Mouse (Mus musculus): ENCODE measurements around the gene Olfr1339. TPM values are rescaled to one million over a fixed set of nuclear protein-coding genes. Genes with fewer than 3 reads are reported as not detected.

The Olfr1339 gene
- total and polyA plus RNA-seq, 3 experiments, result not detected

DNA sequence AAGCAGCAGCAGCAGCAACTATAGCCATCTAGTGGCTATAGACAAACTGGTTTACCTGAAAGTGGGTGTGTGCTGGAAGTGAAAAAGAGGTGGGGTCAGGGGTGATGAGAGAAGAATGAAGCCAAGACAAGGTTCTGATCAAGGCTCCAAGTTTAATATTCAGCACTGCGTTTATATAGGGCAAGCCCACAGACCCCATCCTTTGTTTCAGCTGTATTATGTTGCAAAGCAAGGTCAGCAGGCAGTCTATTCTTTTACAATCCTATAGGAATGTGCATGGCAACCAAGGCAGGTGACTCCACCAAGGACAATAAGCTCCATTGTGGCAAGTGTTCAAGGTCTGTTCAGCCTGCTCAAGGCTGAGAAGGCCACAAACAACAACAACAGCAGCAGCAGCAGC is 20.3 kb upstream of the Olfr1339 start:
- H3K9me3 ChIP-seq (replicated peaks; ENCODE audit: insufficient read depth, low read length), result no peaks in the 10 kb centered on the region
- no peak overlapping the region for H3K9ac ChIP-seq (ENCODE audit: control insufficient read depth, low read depth, low read length, poor library complexity, severe bottlenecking)
- no peaks in the 10 kb centered on the region for H3K79me2 ChIP-seq (ENCODE audit: control insufficient read depth, insufficient read depth, low read length, poor library complexity)
- no peak for TF ChIP-seq CHD1 (IDR thresholded peaks at IDR 0.05; ENCODE audit: low read depth, low read length)
- TF ChIP-seq RCOR1 (IDR thresholded peaks at IDR 0.05; ENCODE audit: low read depth, low read length), result no peak
- no peak for TF ChIP-seq MYB (IDR thresholded peaks at IDR 0.05; ENCODE audit: low read depth, low read length)
- no peak for TF ChIP-seq SIN3A (IDR thresholded peaks at IDR 0.05; ENCODE audit: low read length)
- no peak for TF ChIP-seq E2F4 (IDR thresholded peaks at IDR 0.05; ENCODE audit: borderline replicate concordance, low read depth, low read length)
- no peak for TF ChIP-seq CHD2 (IDR thresholded peaks at IDR 0.05; ENCODE audit: low read length)
- no peak for TF ChIP-seq ZC3H11A (IDR thresholded peaks at IDR 0.05; ENCODE audit: low read depth, low read length)
- no peak for TF ChIP-seq CTCF (IDR thresholded peaks at IDR 0.05 in 2 of 3, conservative IDR thresholded peaks at IDR 0.05 in 1 of 3; ENCODE audit: control insufficient read depth in 1 of 3, insufficient read depth in 1 of 3, low read depth in 2 of 3, low read length in 3 of 3, poor library complexity in 1 of 3, severe bottlenecking in 1 of 3)
- no peak overlapping the region for H3K27ac ChIP-seq (ENCODE audit: control insufficient read depth, low read depth, low read length)
- no peaks in the 10 kb centered on the region for H3K4me1 ChIP-seq (ENCODE audit: control insufficient read depth in 1 of 2, insufficient read depth in 2 of 2, low read length in 2 of 2)
- H3K27me3 ChIP-seq (ENCODE audit: control insufficient read depth in 1 of 2, insufficient read depth in 2 of 2, low read length in 2 of 2), result peaks cover 4 to 11% of the 10 kb centered on the region in 2 experiments; a peak in 2 of 4 replicates
- DNase-seq (ENCODE audit: low read depth, low spot score), result no peak
- H3K36me3 ChIP-seq (ENCODE audit: control insufficient read depth in 1 of 2, insufficient read depth in 2 of 2, low read length in 2 of 2), result no peaks in the 10 kb centered on the region
- H3K4me3 ChIP-seq (ENCODE audit: control insufficient read depth in 1 of 2, insufficient read depth in 1 of 2, low read depth in 2 of 2, low read length in 2 of 2), result no peak overlapping the region

DNA sequence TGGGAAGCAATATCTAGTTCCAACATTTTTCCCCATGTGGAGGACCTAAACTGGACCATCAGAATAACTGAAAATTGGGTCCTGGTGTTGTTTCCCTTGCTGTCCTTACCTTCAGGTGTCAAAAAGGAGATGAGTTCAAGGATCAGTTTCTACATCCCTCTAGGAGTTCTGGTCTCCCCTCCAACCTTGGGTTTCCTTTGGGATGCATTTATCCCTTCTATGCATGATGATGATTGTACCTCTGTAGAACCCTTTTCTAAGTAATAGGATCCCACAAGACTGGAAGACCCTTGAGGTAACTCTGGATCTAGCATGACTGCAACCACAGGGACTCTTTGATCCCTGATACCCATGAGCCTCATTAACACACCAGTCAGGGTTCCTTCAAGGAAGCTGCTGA is 12.1 kb upstream of the Olfr1339 start, which contains the start of gene Olfr1340:
Gene Olfr1340, plus strand, starts transcription at position 301 of the 400 bp plus-strand sequence.
- TF ChIP-seq MXI1 (IDR thresholded peaks at IDR 0.05; ENCODE audit: low read depth, low read length) (no peak), MAX (IDR thresholded peaks at IDR 0.05; ENCODE audit: low read length) (no peak), NELFE (IDR thresholded peaks at IDR 0.05; ENCODE audit: low read depth, low read length) (no peak), MEF2A (IDR thresholded peaks at IDR 0.05; ENCODE audit: extremely low read depth, insufficient replicate concordance, low read depth, low read length, poor library complexity, severe bottlenecking) (no peak), ETS1 (IDR thresholded peaks at IDR 0.05; ENCODE audit: low read depth, low read length) (no peak), BHLHE40 (IDR thresholded peaks at IDR 0.05; ENCODE audit: borderline replicate concordance, low read depth, low read length) (no peak), CTCF (IDR thresholded peaks at IDR 0.05 in 2 of 3, conservative IDR thresholded peaks at IDR 0.05 in 1 of 3; ENCODE audit: control insufficient read depth in 1 of 3, insufficient read depth in 1 of 3, low read depth in 2 of 3, low read length in 3 of 3, poor library complexity in 1 of 3, severe bottlenecking in 1 of 3) (no peak), HCFC1 (IDR thresholded peaks at IDR 0.05; ENCODE audit: low read depth, low read length) (no peak), E2F4 (IDR thresholded peaks at IDR 0.05; ENCODE audit: borderline replicate concordance, low read depth, low read length) (no peak), MAFK (IDR thresholded peaks at IDR 0.05; ENCODE audit: borderline replicate concordance, low read depth, low read length) (no peak), SIN3A (IDR thresholded peaks at IDR 0.05; ENCODE audit: low read length) (no peak), UBTF (IDR thresholded peaks at IDR 0.05; ENCODE audit: borderline replicate concordance, insufficient read depth, low read depth, low read length) (no peak), ZMIZ1 (IDR thresholded peaks at IDR 0.05; ENCODE audit: low read depth, low read length) (no peak)
- Histone ChIP-seq H3K27ac (ENCODE audit: control insufficient read depth, low read depth, low read length) (no peak within 1 kb of the TSS), H3K4me3 (ENCODE audit: control insufficient read depth in 1 of 2, insufficient read depth in 1 of 2, low read depth in 2 of 2, low read length in 2 of 2) (no peak within 1 kb of the TSS), H3K36me3 (ENCODE audit: control insufficient read depth in 1 of 2, insufficient read depth in 2 of 2, low read length in 2 of 2) (no peaks in the 10 kb centered on the region), H3K9me3 (replicated peaks; ENCODE audit: insufficient read depth, low read length) (no peaks in the 10 kb centered on the region), H3K9ac (ENCODE audit: control insufficient read depth, low read depth, low read length, poor library complexity, severe bottlenecking) (no peak within 1 kb of the TSS), H3K4me1 (ENCODE audit: control insufficient read depth in 1 of 2, insufficient read depth in 2 of 2, low read length in 2 of 2) (no peaks in the 10 kb centered on the region), H3K79me2 (ENCODE audit: control insufficient read depth, insufficient read depth, low read length, poor library complexity) (no peaks in the 10 kb centered on the region), H3K27me3 (ENCODE audit: control insufficient read depth in 1 of 2, insufficient read depth in 2 of 2, low read length in 2 of 2) (no peaks in the 10 kb centered on the region)
- no peak for DNase-seq (ENCODE audit: low read depth, low spot score)
